Mouse (Mus musculus) embryonic facial prominence, embryonic 10.5 days (tissue): ENCODE measurements at regions not wholly inside any gene's neighbourhood (a gene's known extent, or its start where the extent isn't known, plus 50 kb on each side); places are given as distances from the start of the nearest gene placed in this dataset.

ENCODE experiments used
- DNase-seq: peaks from one replicate; pipeline ENCODE4 v3.0.0-alpha.2; 2017; ENCODE audit warnings: low spot score
- H3K27ac ChIP-seq: fragments of 300-500 bp; sonication (generic); replicated peaks from 2 replicates; pipeline ENCODE4 v1.5.1; 2016; ENCODE audit warnings: mild to moderate bottlenecking
- H3K27me3 ChIP-seq: fragments of 300-500 bp; sonication (generic); replicated peaks from 2 replicates; pipeline ENCODE4 v1.6.1; 2016; ENCODE audit warnings: low read depth, mild to moderate bottlenecking; ENCODE audit not compliant: poor library complexity, severe bottlenecking
- H3K36me3 ChIP-seq: fragments of 300-500 bp; sonication (generic); replicated peaks from 2 replicates; pipeline ENCODE4 v1.6.1; 2016; ENCODE audit warnings: mild to moderate bottlenecking, moderate library complexity
- H3K4me1 ChIP-seq: fragments of 300-500 bp; sonication (generic); 2 replicates; pipeline ENCODE4 v1.6.1; 2016
- H3K4me3 ChIP-seq: fragments of 300-500 bp; sonication (generic); 2 replicates; pipeline ENCODE4 v1.5.1; 2016; ENCODE audit warnings: mild to moderate bottlenecking, moderate library complexity
- H3K9me3 ChIP-seq: fragments of 300-500 bp; sonication (generic); 2 replicates; pipeline ENCODE4 v1.6.1; 2016; ENCODE audit warnings: mild to moderate bottlenecking
- WGBS: fragments of 180-500 bp; shearing (Covaris S2); methylation state at CpG from one replicate; pipeline ENCODE4 v1.1.7; 2016; 5-methylcytosine and 5-hydroxymethylcytosine counted together

DNA sequence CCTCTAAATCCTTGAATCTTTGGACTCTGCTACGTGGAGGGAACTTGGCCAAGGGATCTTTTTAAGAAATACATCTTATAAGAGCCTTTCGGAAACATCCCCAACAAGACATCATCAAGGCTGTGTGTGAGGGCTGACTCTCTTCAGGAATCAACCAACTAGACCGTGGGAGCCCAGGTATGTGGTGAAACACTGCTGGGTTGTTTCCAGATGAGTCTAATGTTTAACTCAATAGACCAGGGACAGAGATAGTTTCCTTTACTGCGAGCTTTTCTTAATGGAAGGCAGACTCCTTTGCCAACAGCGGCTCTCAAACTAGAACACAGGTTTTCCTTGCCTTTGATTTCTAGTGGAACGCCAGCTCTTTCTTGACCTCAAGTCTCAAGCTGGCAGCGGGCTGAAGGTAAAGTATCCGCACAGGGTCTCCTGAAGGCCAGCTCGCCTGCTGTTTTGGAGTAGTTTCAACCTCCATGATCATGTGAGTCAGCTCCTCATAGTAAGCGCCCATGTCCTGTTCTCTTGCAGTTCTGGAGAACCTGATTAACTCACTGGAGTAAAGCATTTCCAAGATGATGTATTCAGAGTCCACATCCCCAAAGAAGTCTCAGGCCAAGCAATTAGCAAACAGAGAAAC is 345.7 kb upstream of the Prkcq start:
- H3K9me3 ChIP-seq, result no peaks in the 10 kb centered on the region
- 0 out of 2 replicates have a peak, but pooled peaks cover 4% of the 10 kb centered on the region for H3K27me3 ChIP-seq
- H3K4me1 ChIP-seq, result 0 out of 2 replicates have a peak, but pooled peaks cover 3% of the 10 kb centered on the region
- H3K4me3 ChIP-seq, result peak overlapping the region; percentile 55
- WGBS, result 82% methylated on average over 10 of the region's 10 CpGs
- no peak overlapping the region for H3K27ac ChIP-seq
- DNase-seq, result no peak
- H3K36me3 ChIP-seq, result no peaks in the 10 kb centered on the region

DNA sequence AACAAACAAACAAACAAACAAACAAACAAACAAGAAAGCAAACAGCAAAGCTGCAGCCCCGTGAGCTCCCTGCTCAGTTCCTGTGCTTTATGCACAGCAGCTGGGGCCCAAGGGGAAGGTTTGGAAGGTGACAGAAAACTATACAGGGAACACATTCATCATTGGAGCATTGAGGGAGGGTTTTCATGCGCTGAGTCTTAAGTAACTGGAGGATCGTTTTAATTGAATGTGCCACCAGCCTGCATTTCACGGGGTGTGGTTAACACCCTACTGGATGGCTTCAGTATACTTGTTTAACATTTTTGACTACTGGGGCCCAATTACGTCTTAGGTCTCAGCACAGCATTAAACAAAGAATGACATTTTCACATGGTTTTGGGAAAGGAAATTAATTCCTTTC is 331.9 kb upstream of the Prkcq start:
- no peak for DNase-seq

DNA sequence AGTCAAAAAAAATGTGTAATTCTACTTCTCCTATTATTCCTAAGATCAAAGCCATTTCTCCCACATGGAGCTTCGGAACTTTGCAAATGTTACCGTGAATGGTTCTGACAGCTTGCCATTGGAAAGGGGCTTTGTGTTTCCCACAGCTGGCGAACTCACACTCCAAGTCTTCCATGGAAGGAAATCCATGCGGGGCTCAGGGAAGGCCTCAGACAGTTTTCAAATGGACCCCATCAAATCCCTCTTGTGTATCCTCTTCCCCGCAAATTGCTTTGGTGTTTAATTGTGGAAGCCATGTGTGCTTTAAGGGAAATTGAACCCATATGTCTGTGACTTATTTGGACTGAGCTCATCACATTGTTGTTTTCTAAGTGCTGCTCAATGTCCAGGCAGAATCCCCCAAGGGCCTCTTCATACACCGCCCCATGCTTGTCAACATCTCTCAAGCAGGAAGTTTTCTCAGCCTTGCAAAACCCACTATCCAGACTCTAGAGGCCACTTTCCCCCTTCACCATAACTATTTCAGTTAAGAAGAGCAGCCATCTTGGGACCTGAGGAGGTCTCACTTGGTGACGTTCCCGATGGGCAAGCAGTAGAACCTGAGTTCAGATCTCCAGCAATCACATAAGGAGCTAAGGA is 310.1 kb upstream of the Prkcq start:
- peak; percentile 8 for DNase-seq
- H3K36me3 ChIP-seq, result no peaks in the 10 kb centered on the region
- no peaks in the 10 kb centered on the region for H3K27me3 ChIP-seq
- H3K9me3 ChIP-seq, result no peaks in the 10 kb centered on the region
- H3K27ac ChIP-seq, result no peak overlapping the region
- H3K4me3 ChIP-seq, result no peak overlapping the region
- WGBS, result 55% methylated on average over 8 of the region's 8 CpGs
- H3K4me1 ChIP-seq, result no peaks in the 10 kb centered on the region

More for the DNA sequence above, 331.9 kb upstream of the Prkcq start:
- H3K36me3 ChIP-seq, result no peaks in the 10 kb centered on the region
- 65% methylated on average over 5 of the region's 5 CpGs for WGBS
- no peaks in the 10 kb centered on the region for H3K4me1 ChIP-seq
- no peak overlapping the region for H3K27ac ChIP-seq
- H3K9me3 ChIP-seq, result no peaks in the 10 kb centered on the region
- H3K27me3 ChIP-seq, result no peaks in the 10 kb centered on the region
- no peak overlapping the region for H3K4me3 ChIP-seq

DNA sequence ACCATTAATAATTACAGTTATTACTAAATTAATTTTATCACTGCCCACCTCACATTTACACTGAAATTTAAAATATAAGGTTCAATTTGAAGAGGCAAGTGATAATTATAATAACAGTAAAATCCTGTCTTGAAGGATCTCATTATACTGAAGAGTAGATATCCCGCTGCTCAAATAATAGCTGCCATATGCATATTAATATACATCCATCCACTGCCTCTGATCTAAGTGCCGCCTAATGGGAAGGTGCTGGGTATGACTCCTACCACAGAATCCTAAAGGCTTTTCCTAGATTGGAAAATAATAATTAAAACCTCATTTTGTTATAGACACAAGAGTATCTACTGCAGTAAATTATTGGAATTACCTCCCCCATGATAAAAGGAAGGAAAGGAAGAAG is 307.5 kb upstream of the Prkcq start:
- no peaks in the 10 kb centered on the region for H3K4me1 ChIP-seq
- H3K27ac ChIP-seq, result no peak overlapping the region
- H3K9me3 ChIP-seq, result no peaks in the 10 kb centered on the region
- no peak overlapping the region for H3K4me3 ChIP-seq
- no peaks in the 10 kb centered on the region for H3K36me3 ChIP-seq
- no peaks in the 10 kb centered on the region for H3K27me3 ChIP-seq
- 79% methylated on average over 2 of the region's 2 CpGs for WGBS
- no peak for DNase-seq

DNA sequence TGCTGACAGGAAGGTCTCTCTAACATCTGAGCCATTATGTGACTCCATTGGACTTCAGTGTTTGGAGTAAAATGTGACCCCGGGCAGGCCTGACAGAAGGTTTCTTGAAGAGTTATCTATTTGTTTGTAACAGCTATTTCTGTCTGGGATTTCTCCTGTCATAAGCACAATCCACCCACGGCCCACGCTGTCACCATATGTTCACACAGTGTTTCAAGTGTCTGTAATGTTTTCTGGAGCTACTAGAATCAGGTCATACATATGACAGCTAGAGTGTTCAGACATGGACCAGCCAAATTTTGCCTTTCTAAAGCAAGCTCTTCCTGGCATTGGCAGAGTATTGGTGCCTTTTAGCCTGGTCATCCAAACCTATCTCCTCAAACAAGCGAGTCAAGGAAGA is 297.6 kb upstream of the Prkcq start:
- Histone ChIP-seq H3K4me3 (no peak overlapping the region), H3K36me3 (no peaks in the 10 kb centered on the region), H3K27me3 (no peaks in the 10 kb centered on the region), H3K27ac (no peak overlapping the region), H3K4me1 (no peaks in the 10 kb centered on the region), H3K9me3 (no peaks in the 10 kb centered on the region)
- no peak for DNase-seq
- whole genome bisulfite sequencing, result 90% methylated on average over 4 of the region's 4 CpGs

DNA sequence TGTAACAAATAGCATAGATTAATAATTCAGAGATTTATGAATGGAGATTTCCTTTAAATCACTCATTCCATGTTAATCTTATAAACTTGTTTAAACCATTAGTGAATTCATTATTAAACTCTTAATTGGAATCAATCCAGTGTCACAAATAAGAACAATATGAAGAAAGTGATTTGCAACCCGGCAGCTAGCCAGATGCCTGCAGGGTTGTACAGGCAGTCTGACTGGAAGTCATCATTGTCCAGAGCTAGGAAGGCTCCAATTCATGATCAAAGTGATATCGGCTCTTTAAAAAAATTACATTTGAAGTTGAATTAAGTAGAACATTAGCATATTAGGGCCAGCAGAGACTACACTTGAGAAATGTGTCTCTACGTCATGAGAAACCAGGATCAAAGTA is 270.0 kb upstream of the Prkcq start:
- H3K4me1 ChIP-seq, result no peaks in the 10 kb centered on the region
- no peak for DNase-seq
- 89% methylated on average over 3 of the region's 3 CpGs for WGBS
- no peak overlapping the region for H3K27ac ChIP-seq
- no peak overlapping the region for H3K4me3 ChIP-seq
- H3K9me3 ChIP-seq, result no peaks in the 10 kb centered on the region
- H3K27me3 ChIP-seq, result no peaks in the 10 kb centered on the region
- H3K36me3 ChIP-seq, result no peaks in the 10 kb centered on the region

DNA sequence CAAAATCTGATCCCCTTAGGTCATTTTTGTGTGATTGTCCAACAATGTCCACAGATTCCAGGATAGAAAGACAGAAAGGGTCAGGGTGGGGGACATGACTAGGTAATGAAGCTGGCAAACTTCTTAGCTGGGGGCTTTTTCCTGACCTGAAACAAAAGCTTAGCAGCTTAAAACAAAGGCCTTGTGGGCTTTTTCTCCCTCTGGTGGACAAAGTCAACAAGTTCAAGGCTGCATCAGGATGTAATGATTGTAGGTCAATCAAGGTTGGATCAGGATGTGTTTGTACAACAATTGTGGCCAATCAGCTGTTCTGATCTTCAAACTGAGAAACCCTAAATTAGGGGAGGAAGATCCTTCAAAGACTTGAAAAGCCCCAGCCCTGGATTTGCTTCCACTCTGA is 252.0 kb upstream of the Prkcq start:
- DNase-seq, result no peak

DNA sequence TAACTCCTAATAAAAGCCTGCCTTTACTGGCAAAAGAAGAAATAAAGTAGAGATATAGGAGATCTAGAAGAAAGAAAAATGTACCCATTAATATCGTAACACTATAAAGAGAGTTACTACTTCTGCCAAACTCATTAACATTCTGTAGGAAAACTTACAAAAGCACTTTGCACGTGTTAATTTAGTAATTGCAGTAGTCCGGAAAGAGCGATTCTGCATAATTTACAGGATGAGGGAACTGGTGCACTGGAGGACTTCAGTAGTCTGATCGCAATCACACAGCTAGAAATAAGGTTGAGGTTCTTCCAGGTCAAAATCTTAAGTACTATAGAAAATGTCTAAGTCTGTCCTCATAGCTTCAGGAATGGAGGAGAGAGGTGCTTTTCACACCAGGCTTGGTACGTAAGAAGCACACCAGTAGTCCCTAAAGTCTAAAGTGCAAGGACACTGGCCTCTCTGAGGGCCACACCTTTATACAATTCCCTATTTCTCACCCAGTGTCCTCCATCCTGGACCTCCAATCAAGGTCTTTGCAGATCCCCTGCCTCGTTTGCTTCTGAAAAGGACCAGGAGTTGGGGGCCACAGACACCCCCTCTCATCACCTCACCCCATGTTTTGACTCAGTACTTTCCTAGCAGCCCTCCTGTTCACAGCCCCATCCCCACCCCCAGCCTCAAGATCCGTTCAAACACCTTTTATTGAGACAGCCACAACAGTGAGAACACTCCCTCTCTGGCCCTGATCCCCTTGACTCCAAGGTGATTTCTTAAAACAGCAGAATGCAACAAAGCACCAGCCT is 251.0 kb upstream of the Prkcq start:
- no peak for DNase-seq
- no peak overlapping the region for H3K4me3 ChIP-seq

More for the DNA sequence above, 252.0 kb upstream of the Prkcq start:
- Histone ChIP-seq H3K9me3 (no peaks in the 10 kb centered on the region), H3K27me3 (no peaks in the 10 kb centered on the region), H3K4me3 (no peak overlapping the region), H3K36me3 (no peaks in the 10 kb centered on the region), H3K27ac (no peak overlapping the region), H3K4me1 (peaks cover 7% of the 10 kb centered on the region; the same call in 1 of the 2 replicates)

DNA sequence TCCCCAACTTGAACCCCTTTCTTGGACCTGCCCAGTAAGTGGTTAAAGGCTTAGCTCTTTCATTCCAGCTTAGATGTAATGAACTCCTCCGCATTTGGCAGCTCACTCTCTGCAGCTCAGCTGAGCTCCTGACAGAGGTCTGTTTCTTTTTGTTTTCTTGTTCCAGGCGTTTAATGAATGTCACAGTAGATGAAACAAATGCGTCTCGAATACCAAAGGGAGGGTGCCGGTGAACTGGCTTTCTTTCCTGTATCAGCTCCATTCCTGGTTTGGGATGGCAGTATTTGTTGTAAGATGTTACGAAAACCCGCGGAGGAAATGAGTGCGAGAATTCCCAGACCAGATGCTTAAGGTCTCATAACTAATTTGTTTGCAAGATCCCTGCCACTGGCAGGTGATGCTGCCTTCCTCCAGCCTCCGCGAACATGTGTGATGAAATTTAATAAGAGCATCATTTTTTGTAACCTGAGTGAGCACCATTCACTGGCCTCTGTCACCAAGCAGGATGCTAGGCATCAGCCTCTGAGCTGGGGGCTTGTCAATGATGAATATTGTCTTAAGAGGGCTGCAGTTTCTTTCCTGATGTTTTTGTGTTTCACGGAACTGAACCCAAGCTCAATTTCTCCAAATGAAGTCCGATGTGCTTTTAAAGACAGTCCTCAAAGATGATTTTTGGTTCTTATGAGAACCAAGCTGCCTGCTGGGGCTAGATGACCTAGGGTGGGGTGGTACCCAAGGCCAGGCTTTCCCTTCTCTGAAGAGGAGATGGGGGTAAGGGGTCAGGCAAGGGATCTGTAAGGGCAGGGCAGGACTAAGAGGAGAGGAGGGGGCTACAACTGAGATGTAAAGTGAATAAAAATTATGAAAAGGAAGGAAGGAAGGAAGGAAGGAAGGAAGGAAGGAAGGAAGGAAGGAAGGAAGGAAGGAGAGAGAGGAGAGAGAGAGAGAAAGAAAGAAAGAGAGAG is 250.1 kb upstream of the Prkcq start:
- no peak overlapping the region for H3K27ac ChIP-seq
- WGBS, result 33% methylated on average over 13 of the region's 13 CpGs
- H3K27me3 ChIP-seq, result no peaks in the 10 kb centered on the region
- DNase-seq, result no peak
- H3K4me3 ChIP-seq, result no peak overlapping the region
- H3K9me3 ChIP-seq, result no peaks in the 10 kb centered on the region
- H3K4me1 ChIP-seq, result peaks cover 7% of the 10 kb centered on the region; the same call in 1 of the 2 replicates
- no peaks in the 10 kb centered on the region for H3K36me3 ChIP-seq

More for the DNA sequence above, 251.0 kb upstream of the Prkcq start:
- H3K27me3 ChIP-seq, result no peaks in the 10 kb centered on the region
- peaks cover 7% of the 10 kb centered on the region; the same call in 1 of the 2 replicates for H3K4me1 ChIP-seq
- no peaks in the 10 kb centered on the region for H3K36me3 ChIP-seq
- no peak overlapping the region for H3K27ac ChIP-seq
- WGBS, result 65% methylated on average over 8 of the region's 8 CpGs
- H3K9me3 ChIP-seq, result no peaks in the 10 kb centered on the region

DNA sequence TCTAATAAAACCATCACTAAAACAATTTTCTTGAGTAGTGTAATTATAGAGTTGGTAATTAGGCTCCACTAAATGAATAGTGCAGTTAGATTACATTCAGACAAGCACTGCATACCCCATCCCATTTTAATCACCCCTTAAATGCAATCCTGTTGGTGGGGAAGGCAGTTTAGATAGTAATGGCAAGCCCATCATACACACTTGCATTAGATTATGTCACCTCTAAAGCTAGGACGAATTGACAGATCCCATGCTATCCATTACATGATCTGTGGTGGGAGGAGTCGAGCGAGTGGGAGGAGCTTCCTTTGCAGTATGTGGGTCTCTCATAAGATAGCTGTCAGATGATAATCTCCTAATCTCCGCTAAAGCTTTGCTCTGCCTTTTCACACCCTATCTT is 247.9 kb upstream of the Prkcq start:
- no peak for DNase-seq

DNA sequence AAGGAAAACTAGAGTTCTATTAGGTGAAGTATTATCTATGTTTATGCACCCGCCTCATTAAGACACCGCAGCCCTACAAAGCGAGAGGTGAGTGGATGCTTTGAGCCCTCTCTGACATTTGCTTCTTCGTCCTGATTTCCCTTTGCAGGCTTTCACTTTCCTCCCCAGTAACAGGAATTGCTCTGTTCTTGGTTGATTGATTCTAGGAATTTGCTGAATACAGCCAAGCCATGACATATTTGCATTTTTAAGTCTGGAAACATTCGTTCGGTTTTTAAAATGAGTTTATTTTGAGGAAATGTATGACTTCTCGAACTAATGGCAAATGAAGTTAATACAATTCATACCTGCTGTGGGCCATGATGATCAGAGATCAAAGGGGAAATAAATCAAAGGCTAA is 246.5 kb upstream of the Prkcq start:
- H3K4me3 ChIP-seq, result no peak overlapping the region
- H3K9me3 ChIP-seq, result no peaks in the 10 kb centered on the region
- WGBS, result 74% methylated on average over 7 of the region's 7 CpGs
- H3K36me3 ChIP-seq, result no peaks in the 10 kb centered on the region
- H3K27me3 ChIP-seq, result no peaks in the 10 kb centered on the region
- no peak overlapping the region for H3K27ac ChIP-seq
- peaks cover 7% of the 10 kb centered on the region; the same call in 1 of the 2 replicates for H3K4me1 ChIP-seq
- no peak for DNase-seq

More for the DNA sequence above, 247.9 kb upstream of the Prkcq start:
- no peaks in the 10 kb centered on the region for H3K27me3 ChIP-seq
- no peak overlapping the region for H3K27ac ChIP-seq
- WGBS, result 79% methylated on average over 4 of the region's 4 CpGs
- no peak overlapping the region for H3K4me3 ChIP-seq
- no peaks in the 10 kb centered on the region for H3K36me3 ChIP-seq
- peaks cover 7% of the 10 kb centered on the region; the same call in 1 of the 2 replicates for H3K4me1 ChIP-seq
- H3K9me3 ChIP-seq, result no peaks in the 10 kb centered on the region

DNA sequence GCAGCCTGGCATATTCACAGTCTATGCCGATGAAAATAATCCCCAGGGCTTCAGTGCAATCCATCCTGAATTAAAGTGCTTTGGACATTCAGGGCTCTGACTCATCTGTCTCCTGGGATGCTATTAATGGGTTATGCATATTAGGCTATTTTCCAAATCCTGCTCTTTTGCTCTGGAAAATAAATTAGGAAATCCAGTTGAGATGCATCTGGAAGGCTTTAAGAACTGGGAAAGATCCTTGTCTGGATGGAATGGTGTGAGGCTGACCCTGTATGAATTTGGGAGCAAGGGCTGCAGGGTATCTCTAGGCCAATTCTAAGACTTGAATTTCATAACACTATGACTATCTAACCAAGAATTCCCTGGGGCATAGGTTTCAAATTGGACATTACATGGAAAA is 234.5 kb upstream of the Prkcq start:
- 69% methylated on average over 1 of the region's 1 CpGs for WGBS
- Histone ChIP-seq H3K9me3 (no peaks in the 10 kb centered on the region), H3K4me3 (no peak overlapping the region), H3K36me3 (no peaks in the 10 kb centered on the region), H3K27me3 (no peaks in the 10 kb centered on the region), H3K4me1 (no peaks in the 10 kb centered on the region), H3K27ac (no peak overlapping the region)
- DNase-seq, result no peak
